Mouse (Mus musculus) adrenal gland, postnatal 36 days (tissue): ENCODE measurements around the gene Rab40c. TPM values are rescaled to one million over a fixed set of nuclear protein-coding genes. Genes with fewer than 3 reads are reported as not detected.

Experiments used
- DNase-seq, 2 experiments: peaks; one replicate each; pipeline ENCODE4 v3.0.0; 2021; ENCODE audit warnings: mixed read lengths in 1 of 2
- total RNA-seq, 2 experiments: library from RNA; stranded (reverse); gene quantifications; 2 replicates each; pipeline ENCODE4 v1.2.3; 2021

Gene Rab40c
- total RNA-seq, 2 experiments from 2014 or later = 20.6 to 46.0 TPM

DNA sequence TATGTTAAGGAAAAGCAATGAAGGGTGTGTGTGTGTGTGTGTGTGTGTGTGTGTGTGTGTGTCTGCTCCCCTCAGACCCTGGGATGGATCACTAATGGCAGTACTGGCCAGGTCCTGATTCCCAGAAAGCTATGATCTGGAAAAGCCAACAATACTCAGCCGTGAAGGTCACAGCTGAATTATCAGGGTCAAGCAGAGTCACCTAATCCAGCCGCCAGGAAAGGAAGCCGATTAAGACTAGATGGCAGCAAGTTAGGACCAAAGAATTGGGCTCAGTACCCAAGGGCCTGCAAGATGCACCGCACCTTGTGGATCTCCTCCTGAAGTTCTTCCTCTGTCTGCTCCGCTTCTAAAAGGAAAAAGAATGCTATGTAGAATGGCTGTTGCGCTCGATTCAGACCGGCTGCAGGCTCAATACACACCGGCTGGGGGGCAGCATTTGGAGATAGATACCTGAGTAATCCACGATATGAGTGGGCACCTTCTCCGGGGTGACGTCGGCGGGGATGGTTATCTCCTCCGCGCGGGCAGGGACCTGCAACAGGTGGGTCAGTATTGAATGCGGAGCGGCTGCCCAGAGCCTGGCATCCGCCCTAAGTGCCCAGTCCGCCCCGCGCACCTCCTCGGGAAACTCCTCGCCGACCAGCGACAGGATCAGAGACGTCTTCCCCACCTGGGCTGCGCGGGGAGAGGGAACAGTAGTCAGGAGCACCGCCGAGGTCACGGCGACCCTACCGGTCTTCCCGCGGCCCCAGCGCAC lies 75.7 kb downstream of the Rab40c start:
- DNase-seq = peak in 1 of 2 experiments; percentile 38

DNA sequence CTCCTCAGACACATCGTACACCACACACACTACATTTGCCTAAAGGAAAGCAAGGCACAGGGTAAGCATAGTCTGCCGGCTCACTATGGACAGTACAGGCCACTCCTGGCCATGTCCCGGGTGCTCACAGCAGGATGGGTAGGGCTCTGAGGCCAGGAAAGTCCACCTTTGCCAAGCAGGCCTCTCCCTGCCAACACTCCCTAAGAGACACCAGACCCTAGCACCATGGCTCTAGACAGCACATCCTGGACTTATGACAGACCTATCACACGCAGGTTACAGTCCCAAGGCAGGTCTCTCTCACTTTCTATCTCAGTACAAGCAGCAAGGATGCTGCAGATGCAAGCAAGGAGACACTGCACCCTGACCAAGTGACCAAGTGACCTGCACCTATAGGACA lies 76.4 kb downstream of the Rab40c start:
- no peak for DNase-seq

GRCm38 (mm10) chr17:25842509-25842908 lies 77.0 kb downstream of the Rab40c start:
- DNase-seq = no peak

DNA sequence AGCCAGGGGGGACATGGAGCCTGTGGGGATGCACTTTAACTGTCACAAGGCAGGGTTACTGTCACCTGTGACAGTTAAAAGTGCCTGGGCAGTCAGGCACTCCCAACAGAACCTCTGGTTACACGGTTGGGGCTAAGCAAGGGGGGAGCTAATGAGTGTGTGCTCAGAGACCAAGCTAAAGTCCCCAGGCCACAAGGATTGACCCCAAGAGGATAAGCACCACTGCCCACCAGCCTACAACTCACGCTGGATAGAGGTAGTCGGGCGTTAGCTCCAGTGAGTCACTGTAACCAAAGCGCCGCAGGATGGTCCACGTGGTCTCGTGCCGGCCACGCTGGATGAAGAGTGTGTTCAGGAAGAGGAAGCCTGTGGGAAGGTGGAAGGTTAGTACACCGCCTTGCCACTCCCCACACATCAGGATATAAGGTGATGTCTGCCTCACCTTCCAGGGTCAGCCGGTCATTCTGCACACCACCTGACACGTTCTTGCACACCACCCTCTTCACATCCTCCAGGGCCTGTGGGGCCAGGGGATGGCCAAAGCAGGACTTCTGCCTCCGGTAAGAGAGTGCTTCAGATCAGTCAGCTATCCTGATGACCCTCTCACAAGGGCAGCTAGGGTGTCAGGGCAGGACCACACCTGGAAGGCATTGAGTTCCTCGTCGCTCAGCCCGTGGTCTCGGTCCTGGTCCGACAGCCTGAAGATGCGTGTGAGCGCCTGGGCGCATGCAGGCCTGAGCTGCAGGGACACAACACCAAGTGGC lies 78.2 kb downstream of the Rab40c start, which contains the start of gene Gm20683:
Gm20683 (minus strand) TSS at position 647 of the 764 bp plus-strand sequence.
- DNase-seq = no peak

GRCm38 (mm10) chr17:25840519-25840918 lies 79.0 kb downstream of the Rab40c start:
- DNase-seq = no peak

DNA sequence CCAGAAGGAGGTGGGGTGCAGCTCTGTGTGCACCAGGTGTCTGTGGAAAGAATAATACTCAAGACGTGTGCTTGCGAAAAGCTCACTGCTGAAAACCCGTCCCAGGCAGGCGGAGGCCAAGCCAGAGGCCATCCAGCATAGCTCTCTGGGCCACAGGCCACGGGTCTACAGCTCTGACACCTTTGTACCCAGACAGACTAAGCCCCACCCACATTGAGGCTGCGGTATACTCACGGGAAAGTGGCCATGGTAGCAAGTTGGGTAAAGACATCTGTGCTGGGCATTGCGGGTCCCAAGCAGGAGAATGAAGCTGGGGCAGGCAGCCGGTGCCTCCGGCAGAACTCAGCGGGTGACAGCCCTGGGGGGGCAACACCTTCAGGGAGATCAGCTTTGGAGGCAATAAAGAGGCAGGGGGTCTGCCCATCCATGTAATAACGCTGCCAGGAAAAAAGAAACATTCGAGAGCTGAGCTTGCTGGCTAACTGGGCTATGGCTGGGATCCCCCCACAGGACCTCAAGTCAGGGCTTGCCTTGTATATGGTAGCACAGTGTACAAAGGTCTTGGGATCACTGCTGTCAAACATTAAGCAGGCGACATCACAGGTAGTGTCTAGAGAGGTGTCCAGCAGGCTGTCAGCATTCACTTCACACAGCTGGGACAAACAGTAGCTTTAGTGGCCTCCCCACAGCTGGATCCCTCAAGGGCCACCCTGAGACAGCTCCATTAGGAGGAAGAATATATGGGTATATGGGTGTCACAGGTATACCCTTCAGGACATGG lies 79.9 kb downstream of the Rab40c start:
- DNase-seq = no peak

- no peak for DNase-seq
Observed at GRCm38 (mm10) chr17:25838904-25839303, 80.6 kb downstream of the Rab40c start.

GRCm38 (mm10) chr17:25837533-25837932 lies 82.0 kb downstream of the Rab40c start:
- no peak for DNase-seq

DNA sequence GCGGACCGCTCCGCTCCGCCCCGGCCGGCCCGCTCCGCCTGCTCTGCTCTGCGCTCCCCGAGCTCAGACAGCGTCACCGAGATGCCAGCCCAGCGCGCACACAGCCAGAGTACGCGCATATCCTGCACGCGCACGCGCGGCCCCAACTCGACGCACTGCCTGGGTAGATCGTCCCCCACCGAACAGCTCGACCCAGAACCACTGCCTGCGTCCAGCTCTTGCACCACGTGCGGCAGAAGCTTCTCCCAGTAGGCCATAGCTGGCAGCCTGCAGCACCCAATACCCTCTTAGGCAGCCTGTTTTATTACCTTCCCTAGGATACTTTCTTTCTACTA lies 82.5 kb downstream of the Rab40c start, which contains the start of gene Rhbdl1:
Rhbdl1 (minus strand) TSS at position 220 of the 335 bp plus-strand sequence.
- peak; percentile 87 to 90 for DNase-seq

- peak; percentile 28 to 34 for DNase-seq
Observed at GRCm38 (mm10) chr17:25836397-25837075, 83.0 kb downstream of the Rab40c start.

DNA sequence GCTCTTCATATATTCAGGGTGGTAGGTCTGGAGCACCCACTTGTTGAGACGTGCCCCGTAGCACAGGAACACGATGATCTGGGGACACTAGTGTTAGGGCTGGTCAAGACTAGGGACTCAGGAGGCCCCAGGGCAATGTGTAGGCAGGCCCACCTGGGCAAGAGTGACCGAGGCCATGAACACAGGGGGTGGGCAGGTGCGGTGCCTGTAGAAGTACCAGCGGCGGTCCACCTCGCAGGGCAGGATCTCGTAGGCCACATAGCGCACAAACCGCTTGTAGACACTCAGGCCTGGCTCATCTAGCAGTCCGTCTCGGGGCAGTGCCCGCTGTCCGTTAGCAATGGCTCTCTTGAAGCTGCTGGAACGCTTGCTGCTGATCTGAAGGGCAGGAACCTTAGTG lies 83.7 kb downstream of the Rab40c start:
- DNase-seq = no peak

GRCm38 (mm10) chr17:25835301-25835700 lies 84.2 kb downstream of the Rab40c start:
- no peak for DNase-seq

- no peak for DNase-seq
Observed at GRCm38 (mm10) chr17:25834595-25835222, 84.8 kb downstream of the Rab40c start.

- peak in 1 of 2 experiments; percentile 71 for DNase-seq
Observed at GRCm38 (mm10) chr17:25833961-25834594, 85.4 kb downstream of the Rab40c start.

- DNase-seq = peak; percentile 95
Observed at GRCm38 (mm10) chr17:25833291-25833663, 86.2 kb downstream of the Rab40c start, which contains the start of gene Stub1. TSS of gene Stub1 (minus strand) at chr17:25833404.

- peak; percentile 100 for DNase-seq
Observed at GRCm38 (mm10) chr17:25832436-25833290, 86.9 kb downstream of the Rab40c start.
